Mouse (Mus musculus): ENCODE measurements around the gene Map3k20. TPM values are rescaled to one million over a fixed set of nuclear protein-coding genes. Genes with fewer than 3 reads are reported as not detected.

Gene Map3k20
- polyA plus RNA-seq, 1 experiment from 2014 or later, result 9.5 TPM

- Histone ChIP-seq H3K4me3 (ENCODE audit: low read depth, low read length) (no peak overlapping the region), H3K4me1 (replicated peaks; ENCODE audit: control insufficient read depth, insufficient read depth, low read length) (no peaks in the 10 kb centered on the region), H3K9ac (ENCODE audit: low read length) (no peak overlapping the region), H3K9me3 (ENCODE audit: control insufficient read depth, low read length) (no peaks in the 10 kb centered on the region), H3K4me2 (ENCODE audit: low read depth, low read length, severe bottlenecking) (no peak overlapping the region), H3K27me3 (ENCODE audit: control insufficient read depth, insufficient read depth, low read length) (no peaks in the 10 kb centered on the region), H3K27ac (ENCODE audit: low read depth, low read length) (no peak overlapping the region), H3K36me3 (ENCODE audit: control insufficient read depth, insufficient read depth, low read length) (no peaks in the 10 kb centered on the region)
- 91% methylated on average over 6 of the region's 6 CpGs for WGBS
- DNase-seq (ENCODE audit: low spot score) (no peak), ATAC-seq (replicated peaks; ENCODE audit: low FRiP score) (no peak)
These were observed 18.0 kb upstream of the Map3k20 start for GRCm38 (mm10) chr2:72267390-72267789.

DNA sequence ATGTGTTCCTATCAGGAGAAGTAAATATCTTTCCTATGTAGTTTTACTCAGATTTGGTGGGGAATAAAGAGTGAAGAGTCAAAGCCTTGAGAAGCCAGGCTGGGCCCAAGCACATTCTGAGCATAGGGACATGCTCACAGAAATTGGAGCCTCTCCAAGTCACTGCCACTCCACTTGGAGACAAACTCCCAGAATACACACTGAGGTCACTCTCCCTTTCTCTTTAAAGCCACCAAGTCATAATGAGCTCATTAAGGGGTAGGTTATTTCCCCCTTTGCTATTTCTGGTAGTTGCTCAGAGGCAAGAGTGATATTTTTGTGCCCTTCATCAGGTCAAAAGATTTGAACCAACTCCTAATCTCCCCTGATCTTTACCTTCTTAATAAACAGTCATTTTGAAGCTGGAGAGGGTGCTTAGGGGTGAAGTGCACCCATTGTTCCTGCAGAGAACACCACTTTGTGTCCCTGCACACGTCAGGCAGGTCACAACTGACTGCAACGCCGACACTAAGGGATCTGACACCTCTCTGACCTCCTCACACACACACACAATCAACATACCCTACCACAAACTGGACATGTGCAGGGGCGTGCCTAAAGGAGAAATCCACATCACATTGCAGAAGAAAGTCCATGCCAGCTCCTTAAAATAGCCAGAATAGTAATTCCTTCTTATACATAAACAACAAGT lies 15.6 kb upstream of the Map3k20 start:
- H3K4me3 ChIP-seq (ENCODE audit: low read depth, low read length), result no peak overlapping the region
- H3K27ac ChIP-seq (ENCODE audit: low read depth, low read length), result no peak overlapping the region
- H3K9me3 ChIP-seq (ENCODE audit: control insufficient read depth, low read length), result no peaks in the 10 kb centered on the region
- H3K27me3 ChIP-seq (ENCODE audit: control insufficient read depth, insufficient read depth, low read length), result no peaks in the 10 kb centered on the region
- 78% methylated on average over 4 of the region's 4 CpGs for WGBS
- H3K36me3 ChIP-seq (ENCODE audit: control insufficient read depth, insufficient read depth, low read length), result no peaks in the 10 kb centered on the region
- ATAC-seq (replicated peaks; ENCODE audit: low FRiP score), result no peak
- H3K4me1 ChIP-seq (replicated peaks; ENCODE audit: control insufficient read depth, insufficient read depth, low read length), result no peaks in the 10 kb centered on the region
- no peak for DNase-seq (ENCODE audit: low spot score)
- H3K9ac ChIP-seq (ENCODE audit: low read length), result no peak overlapping the region
- no peak overlapping the region for H3K4me2 ChIP-seq (ENCODE audit: low read depth, low read length, severe bottlenecking)

- no peaks in the 10 kb centered on the region for H3K27me3 ChIP-seq (ENCODE audit: control insufficient read depth, insufficient read depth, low read length)
- no peaks in the 10 kb centered on the region for H3K4me1 ChIP-seq (replicated peaks; ENCODE audit: control insufficient read depth, insufficient read depth, low read length)
- H3K27ac ChIP-seq (ENCODE audit: low read depth, low read length), result no peak overlapping the region
- H3K36me3 ChIP-seq (ENCODE audit: control insufficient read depth, insufficient read depth, low read length), result no peaks in the 10 kb centered on the region
- H3K9ac ChIP-seq (ENCODE audit: low read length), result no peak overlapping the region
- WGBS, result 82% methylated on average over 4 of the region's 4 CpGs
- ATAC-seq (replicated peaks; ENCODE audit: low FRiP score) (no peak), DNase-seq (ENCODE audit: low spot score) (no peak)
- no peaks in the 10 kb centered on the region for H3K9me3 ChIP-seq (ENCODE audit: control insufficient read depth, low read length)
- no peak overlapping the region for H3K4me3 ChIP-seq (ENCODE audit: low read depth, low read length)
- no peak overlapping the region for H3K4me2 ChIP-seq (ENCODE audit: low read depth, low read length, severe bottlenecking)
These were observed 7.1 kb upstream of the Map3k20 start for GRCm38 (mm10) chr2:72278247-72278873.

DNA sequence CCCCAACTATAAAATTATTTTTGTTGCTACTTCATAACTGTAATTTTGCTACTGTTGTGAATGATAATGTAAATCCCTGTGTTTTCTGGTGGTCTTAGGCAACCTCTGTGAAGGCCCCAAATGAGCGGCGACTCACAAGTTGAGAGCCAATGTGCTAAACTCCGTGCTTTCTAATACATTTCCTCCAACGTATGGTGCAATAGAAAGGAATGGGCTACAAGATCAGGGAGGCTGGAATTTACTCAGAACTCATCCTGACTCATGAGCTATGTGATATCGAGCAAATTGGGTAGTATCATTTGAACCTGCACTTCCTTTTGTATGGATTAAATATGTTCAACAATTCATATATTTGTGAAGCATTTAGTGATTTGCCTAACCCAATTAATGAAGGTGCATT lies 4.9 kb upstream of the Map3k20 start:
- Histone ChIP-seq H3K4me2 (ENCODE audit: low read depth, low read length, severe bottlenecking) (no peak overlapping the region), H3K4me1 (replicated peaks; ENCODE audit: control insufficient read depth, insufficient read depth, low read length) (no peaks in the 10 kb centered on the region), H3K27ac (ENCODE audit: low read depth, low read length) (no peak overlapping the region), H3K27me3 (ENCODE audit: control insufficient read depth, insufficient read depth, low read length) (no peaks in the 10 kb centered on the region; the same call in 1 of the 2 replicates), H3K36me3 (ENCODE audit: control insufficient read depth, insufficient read depth, low read length) (no peaks in the 10 kb centered on the region), H3K9me3 (ENCODE audit: control insufficient read depth, low read length) (no peaks in the 10 kb centered on the region), H3K4me3 (ENCODE audit: low read depth, low read length) (no peak overlapping the region), H3K9ac (ENCODE audit: low read length) (no peak overlapping the region)
- 92% methylated on average over 5 of the region's 5 CpGs for WGBS
- DNase-seq (ENCODE audit: low spot score), result no peak
- no peak for ATAC-seq (replicated peaks; ENCODE audit: low FRiP score)

GRCm38 (mm10) chr2:72281971-72282370 lies 3.5 kb upstream of the Map3k20 start:
- no peaks in the 10 kb centered on the region for H3K9me3 ChIP-seq (ENCODE audit: control insufficient read depth, low read length)
- H3K27ac ChIP-seq (ENCODE audit: low read depth, low read length), result no peak overlapping the region
- ATAC-seq (replicated peaks; ENCODE audit: low FRiP score), result no peak
- no peak overlapping the region for H3K4me3 ChIP-seq (ENCODE audit: low read depth, low read length)
- no peak overlapping the region for H3K4me2 ChIP-seq (ENCODE audit: low read depth, low read length, severe bottlenecking)
- H3K27me3 ChIP-seq (ENCODE audit: control insufficient read depth, insufficient read depth, low read length), result no peaks in the 10 kb centered on the region; the same call in 1 of the 2 replicates
- no peaks in the 10 kb centered on the region for H3K4me1 ChIP-seq (replicated peaks; ENCODE audit: control insufficient read depth, insufficient read depth, low read length)
- H3K9ac ChIP-seq (ENCODE audit: low read length), result no peak overlapping the region
- no peak for DNase-seq (ENCODE audit: low spot score)
- H3K36me3 ChIP-seq (ENCODE audit: control insufficient read depth, insufficient read depth, low read length), result no peaks in the 10 kb centered on the region
- 94% methylated on average over 14 of the region's 14 CpGs for WGBS

- no peak overlapping the region for H3K4me3 ChIP-seq (ENCODE audit: low read depth, low read length)
- H3K36me3 ChIP-seq (ENCODE audit: control insufficient read depth, insufficient read depth, low read length), result no peaks in the 10 kb centered on the region
- no peaks in the 10 kb centered on the region; the same call in 1 of the 2 replicates for H3K27me3 ChIP-seq (ENCODE audit: control insufficient read depth, insufficient read depth, low read length)
- H3K4me2 ChIP-seq (ENCODE audit: low read depth, low read length, severe bottlenecking), result no peak overlapping the region
- ATAC-seq (replicated peaks; ENCODE audit: low FRiP score) (no peak), DNase-seq (ENCODE audit: low spot score) (no peak)
- H3K9me3 ChIP-seq (ENCODE audit: control insufficient read depth, low read length), result no peaks in the 10 kb centered on the region
- H3K4me1 ChIP-seq (replicated peaks; ENCODE audit: control insufficient read depth, insufficient read depth, low read length), result no peaks in the 10 kb centered on the region
- 84% methylated on average over 4 of the region's 4 CpGs for WGBS
- no peak overlapping the region for H3K27ac ChIP-seq (ENCODE audit: low read depth, low read length)
- no peak overlapping the region for H3K9ac ChIP-seq (ENCODE audit: low read length)
These were observed 2.7 kb upstream of the Map3k20 start for GRCm38 (mm10) chr2:72282733-72283132.

DNA sequence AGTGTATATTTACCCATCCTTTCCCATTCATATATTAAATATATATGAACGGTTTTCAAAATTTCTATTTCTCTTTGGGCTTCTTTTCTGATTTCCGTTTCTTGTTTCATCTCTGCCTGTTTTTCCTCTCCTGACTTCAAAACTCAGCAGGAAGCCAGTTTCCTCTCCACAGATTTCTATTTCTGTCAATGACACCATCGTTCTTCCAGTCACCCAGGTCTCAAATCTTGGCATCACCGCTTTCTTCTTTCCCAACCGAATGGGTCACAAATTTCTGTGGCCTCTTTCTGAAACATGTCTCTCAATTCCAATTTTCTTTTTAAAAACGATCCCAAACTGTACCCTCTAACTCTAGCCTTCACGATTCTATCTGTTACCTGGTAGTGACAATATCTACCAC lies 748 bp upstream of the Map3k20 start:
- Histone ChIP-seq H3K9me3 (ENCODE audit: control insufficient read depth, low read length) (no peaks in the 10 kb centered on the region), H3K36me3 (ENCODE audit: control insufficient read depth, insufficient read depth, low read length) (no peaks in the 10 kb centered on the region), H3K27ac (ENCODE audit: low read depth, low read length) (no peak overlapping the region), H3K4me3 (ENCODE audit: low read depth, low read length) (no peak overlapping the region), H3K9ac (ENCODE audit: low read length) (no peak overlapping the region), H3K4me1 (replicated peaks; ENCODE audit: control insufficient read depth, insufficient read depth, low read length) (no peaks in the 10 kb centered on the region), H3K4me2 (ENCODE audit: low read depth, low read length, severe bottlenecking) (no peak overlapping the region), H3K27me3 (ENCODE audit: control insufficient read depth, insufficient read depth, low read length) (no peaks in the 10 kb centered on the region; the same call in 1 of the 2 replicates)
- no peak for DNase-seq (ENCODE audit: low spot score)
- WGBS, result 81% methylated on average over 7 of the region's 7 CpGs
- no peak for ATAC-seq (replicated peaks; ENCODE audit: low FRiP score)

DNA sequence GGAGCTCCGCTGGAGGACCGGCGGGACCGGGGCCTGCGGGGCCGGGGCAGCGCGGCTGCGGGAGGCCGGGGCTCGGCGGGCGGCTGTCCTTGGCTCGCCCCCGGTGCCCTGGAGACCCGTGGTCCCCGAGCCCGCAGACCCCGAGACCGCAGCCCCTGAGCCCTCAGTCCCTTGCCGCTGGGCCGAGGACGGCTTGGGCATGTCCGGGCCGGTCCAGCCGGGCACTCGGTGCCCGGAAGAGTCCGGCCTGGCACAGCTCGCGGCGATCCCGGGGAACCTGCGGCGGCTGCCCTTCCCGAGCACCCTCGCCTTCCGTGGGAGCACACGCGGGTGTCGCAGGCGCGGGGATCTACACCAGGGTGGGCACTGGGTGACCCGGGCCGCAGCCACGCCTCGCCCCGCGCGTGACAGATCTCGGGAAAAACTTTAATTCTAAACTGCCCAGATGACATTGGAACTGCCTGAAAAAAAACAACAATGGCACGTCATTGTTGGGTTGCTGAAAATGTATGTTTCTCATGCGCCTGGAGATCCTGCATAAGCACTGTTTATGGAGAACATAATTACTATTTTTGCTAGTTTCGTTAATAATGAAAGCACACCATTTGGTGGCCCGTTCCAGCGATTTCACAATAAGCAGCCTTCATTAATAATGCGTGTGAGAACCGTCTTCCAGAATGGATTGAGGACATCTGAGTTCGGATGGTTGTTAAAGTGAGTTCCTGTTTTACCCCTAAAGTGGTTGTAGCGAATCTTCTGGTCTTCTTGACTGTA lies 638 bp downstream of the Map3k20 start:
- WGBS, result 2% methylated on average over 37 of the region's 60 CpGs
- H3K4me2 ChIP-seq (ENCODE audit: low read depth, low read length, severe bottlenecking), result peak overlapping the region; percentile 94

More for the DNA sequence above, 638 bp downstream of the Map3k20 start:
- Histone ChIP-seq H3K27me3 (ENCODE audit: control insufficient read depth, insufficient read depth, low read length) (no peaks in the 10 kb centered on the region; the same call in 1 of the 2 replicates), H3K36me3 (ENCODE audit: control insufficient read depth, insufficient read depth, low read length) (no peaks in the 10 kb centered on the region), H3K27ac (ENCODE audit: low read depth, low read length) (no peak overlapping the region), H3K9ac (ENCODE audit: low read length) (peak overlapping the region; percentile 72), H3K4me1 (replicated peaks; ENCODE audit: control insufficient read depth, insufficient read depth, low read length) (no peaks in the 10 kb centered on the region), H3K9me3 (ENCODE audit: control insufficient read depth, low read length) (no peaks in the 10 kb centered on the region), H3K4me3 (ENCODE audit: low read depth, low read length) (peak overlapping the region; percentile 65)
- no peak for DNase-seq (ENCODE audit: low spot score)
- peak; percentile 46 for ATAC-seq (replicated peaks; ENCODE audit: low FRiP score)

Measured in forebrain, embryonic 11.5 days (tissue).